Mouse (Mus musculus): ENCODE results near the gene Pkp3. TPM values are rescaled to one million over a fixed set of nuclear protein-coding genes. Genes with fewer than 3 reads are reported as not detected.

Pkp3 gene
- polyA plus RNA-seq, 1 experiment from 2014 or later, result 0.67 TPM

DNA sequence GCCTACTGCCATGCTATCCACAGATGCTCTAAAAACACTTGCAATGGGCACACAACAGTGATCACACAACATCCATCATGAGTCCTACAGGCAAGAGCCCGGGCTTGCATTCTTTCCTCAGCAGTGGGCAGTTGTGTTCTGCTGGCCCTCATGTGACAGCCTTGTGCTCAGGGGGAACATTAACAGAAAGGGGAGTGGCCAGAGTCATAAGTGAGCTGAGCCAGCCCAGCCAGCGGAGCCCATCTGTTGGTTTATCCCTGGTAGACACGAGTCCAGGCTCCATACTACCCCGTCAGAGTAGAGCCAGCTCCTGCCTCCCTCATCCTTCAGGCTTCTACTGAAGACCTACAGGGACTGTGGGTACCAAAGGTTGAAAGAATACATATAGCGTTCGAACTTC, 15.9 kb downstream of the Pkp3 start:
- Histone ChIP-seq H3K4me2 (no peak overlapping the region), H3K4me3 (ENCODE audit: low read depth, low read length) (no peak overlapping the region), H3K27me3 (ENCODE audit: control insufficient read depth, insufficient read depth, low read length) (peaks cover 53% of the 10 kb centered on the region), H3K36me3 (ENCODE audit: control insufficient read depth, insufficient read depth, low read length) (no peaks in the 10 kb centered on the region), H3K9me3 (replicated peaks; ENCODE audit: control insufficient read depth, low read length) (no peaks in the 10 kb centered on the region), H3K4me1 (ENCODE audit: control insufficient read depth, insufficient read depth, low read length) (peaks cover 7% of the 10 kb centered on the region; the same call in 1 of the 2 replicates), H3K27ac (ENCODE audit: low read depth, low read length) (no peak overlapping the region), H3K9ac (ENCODE audit: low read depth, low read length) (no peak overlapping the region)
- ATAC-seq (replicated peaks; ENCODE audit: insufficient number of reproducible peaks, low FRiP score, low TSS enrichment), result no peak
- 81% methylated on average over 6 of the region's 6 CpGs for WGBS (ENCODE audit: insufficient replicate concordance)

DNA sequence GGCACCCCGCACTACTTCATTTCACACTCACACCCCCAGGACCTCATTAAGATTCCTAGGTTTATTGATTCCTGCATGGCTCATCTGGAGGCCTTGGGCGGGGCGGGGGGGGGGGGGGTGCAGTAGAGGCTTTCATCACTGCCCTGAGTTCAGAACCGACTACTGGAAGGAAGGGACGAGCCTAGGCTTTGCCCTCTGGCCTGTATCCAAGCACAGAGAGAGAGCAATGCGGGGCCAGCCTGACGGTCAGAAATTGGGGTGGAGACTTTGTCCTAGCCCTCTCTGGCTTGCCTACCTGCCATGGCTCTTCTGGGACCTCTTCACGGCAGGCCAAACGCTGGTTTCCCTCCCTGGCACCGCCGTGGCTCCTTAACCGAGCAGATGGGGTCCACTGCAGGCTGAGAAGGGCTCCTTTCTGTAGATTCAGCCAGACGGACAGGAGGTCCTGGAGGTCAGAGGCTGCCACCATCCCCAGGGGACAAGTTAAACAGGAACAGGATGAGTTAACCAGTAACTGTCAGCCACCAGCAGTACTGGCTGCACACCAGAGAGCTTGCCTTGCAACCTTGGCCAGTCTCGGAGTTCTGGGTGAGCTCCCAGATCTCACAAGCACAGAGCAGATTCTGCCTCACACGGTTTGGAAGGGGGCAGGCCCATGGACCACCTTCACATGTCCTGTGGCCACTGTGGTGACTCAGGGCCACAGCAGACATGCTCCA, 16.6 kb downstream of the Pkp3 start:
- H3K27ac ChIP-seq (ENCODE audit: low read depth, low read length), result no peak overlapping the region
- H3K9me3 ChIP-seq (replicated peaks; ENCODE audit: control insufficient read depth, low read length), result no peaks in the 10 kb centered on the region
- peaks cover 7% of the 10 kb centered on the region; the same call in 1 of the 2 replicates for H3K4me1 ChIP-seq (ENCODE audit: control insufficient read depth, insufficient read depth, low read length)
- H3K36me3 ChIP-seq (ENCODE audit: control insufficient read depth, insufficient read depth, low read length), result no peaks in the 10 kb centered on the region
- peaks cover 53% of the 10 kb centered on the region for H3K27me3 ChIP-seq (ENCODE audit: control insufficient read depth, insufficient read depth, low read length)
- WGBS (ENCODE audit: insufficient replicate concordance), result 73% methylated on average over 15 of the region's 15 CpGs
- no peak for ATAC-seq (replicated peaks; ENCODE audit: insufficient number of reproducible peaks, low FRiP score, low TSS enrichment)
- H3K4me3 ChIP-seq (ENCODE audit: low read depth, low read length), result no peak overlapping the region
- no peak overlapping the region for H3K4me2 ChIP-seq
- H3K9ac ChIP-seq (ENCODE audit: low read depth, low read length), result no peak overlapping the region

DNA sequence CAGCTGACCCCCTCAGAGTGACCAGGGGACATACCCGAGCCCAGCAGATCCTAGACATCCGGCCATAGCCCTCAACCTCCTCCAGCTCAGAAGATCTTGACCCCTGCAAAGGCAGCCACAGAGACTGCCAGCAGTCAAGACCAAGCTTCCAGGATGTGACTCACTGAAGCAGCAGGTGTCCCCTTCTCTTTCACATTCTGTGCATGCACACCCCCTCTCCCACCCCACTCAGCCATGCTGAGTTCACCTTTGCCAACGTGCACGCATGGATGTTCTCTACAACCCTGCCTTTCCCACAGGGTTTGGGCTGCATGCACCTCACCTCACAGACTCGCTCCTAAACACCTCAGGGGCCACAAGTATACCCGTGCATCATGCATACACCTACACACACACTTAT, 18.0 kb downstream of the Pkp3 start:
- peaks cover 53% of the 10 kb centered on the region for H3K27me3 ChIP-seq (ENCODE audit: control insufficient read depth, insufficient read depth, low read length)
- no peak overlapping the region for H3K9ac ChIP-seq (ENCODE audit: low read depth, low read length)
- WGBS (ENCODE audit: insufficient replicate concordance), result 69% methylated on average over 6 of the region's 6 CpGs
- H3K4me3 ChIP-seq (ENCODE audit: low read depth, low read length), result no peak overlapping the region
- H3K36me3 ChIP-seq (ENCODE audit: control insufficient read depth, insufficient read depth, low read length), result no peaks in the 10 kb centered on the region
- H3K4me2 ChIP-seq, result peak overlapping the region; percentile 41
- no peak for ATAC-seq (replicated peaks; ENCODE audit: insufficient number of reproducible peaks, low FRiP score, low TSS enrichment)
- H3K27ac ChIP-seq (ENCODE audit: low read depth, low read length), result no peak overlapping the region
- H3K9me3 ChIP-seq (replicated peaks; ENCODE audit: control insufficient read depth, low read length), result no peaks in the 10 kb centered on the region
- H3K4me1 ChIP-seq (ENCODE audit: control insufficient read depth, insufficient read depth, low read length), result peaks cover 9% of the 10 kb centered on the region; the same call in 1 of the 2 replicates

DNA sequence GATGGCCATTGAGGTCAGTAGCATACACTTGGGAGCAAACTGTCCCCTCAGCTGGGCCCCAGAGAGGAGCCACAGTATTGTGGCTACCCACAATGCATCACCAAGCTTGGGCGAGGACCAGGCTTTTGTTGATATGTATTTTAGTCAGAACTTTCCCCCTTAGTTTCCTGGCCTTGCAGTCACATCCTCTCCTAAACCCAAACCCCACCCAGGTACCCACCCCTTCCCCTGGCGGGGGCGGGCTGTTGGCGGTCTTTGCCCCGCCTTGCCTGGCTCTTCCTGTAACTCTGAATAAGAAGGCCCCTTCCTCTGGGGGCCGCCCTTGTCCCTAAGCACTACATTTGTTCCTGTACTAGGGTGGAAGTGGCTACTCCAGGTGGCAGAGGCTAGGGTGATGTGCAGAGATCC, 18.6 kb downstream of the Pkp3 start:
- H3K4me2 ChIP-seq, result peak overlapping the region; percentile 41
- H3K9me3 ChIP-seq (replicated peaks; ENCODE audit: control insufficient read depth, low read length), result no peaks in the 10 kb centered on the region
- peaks cover 9% of the 10 kb centered on the region; the same call in 1 of the 2 replicates for H3K4me1 ChIP-seq (ENCODE audit: control insufficient read depth, insufficient read depth, low read length)
- H3K36me3 ChIP-seq (ENCODE audit: control insufficient read depth, insufficient read depth, low read length), result no peaks in the 10 kb centered on the region
- no peak overlapping the region for H3K9ac ChIP-seq (ENCODE audit: low read depth, low read length)
- H3K4me3 ChIP-seq (ENCODE audit: low read depth, low read length), result no peak overlapping the region; the same call in 1 of the 2 replicates
- H3K27me3 ChIP-seq (ENCODE audit: control insufficient read depth, insufficient read depth, low read length), result peaks cover 53% of the 10 kb centered on the region
- no peak overlapping the region for H3K27ac ChIP-seq (ENCODE audit: low read depth, low read length)
- no peak for ATAC-seq (replicated peaks; ENCODE audit: insufficient number of reproducible peaks, low FRiP score, low TSS enrichment)
- WGBS (ENCODE audit: insufficient replicate concordance), result 22% methylated on average over 6 of the region's 6 CpGs

DNA sequence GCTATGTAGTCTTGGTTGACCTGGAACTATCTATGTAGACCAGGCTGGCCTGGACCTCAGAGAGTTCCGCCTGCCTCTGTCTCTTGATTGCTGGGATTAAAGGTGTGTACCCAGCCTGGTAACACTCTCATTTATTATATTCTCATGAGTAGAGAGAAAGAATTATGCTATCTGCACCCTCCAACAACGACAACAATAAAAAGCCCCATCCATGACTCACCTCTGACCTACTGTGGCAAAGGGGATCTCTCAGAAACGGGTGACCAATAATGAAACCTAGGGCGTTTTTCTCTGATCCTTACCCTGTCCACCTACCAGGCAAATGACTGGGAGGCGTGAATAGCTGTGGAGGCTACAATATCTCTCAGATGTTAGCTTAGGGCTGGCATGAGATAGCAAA, 19.2 kb downstream of the Pkp3 start:
- 81% methylated on average over 5 of the region's 5 CpGs for WGBS (ENCODE audit: insufficient replicate concordance)
- H3K27me3 ChIP-seq (ENCODE audit: control insufficient read depth, insufficient read depth, low read length), result peaks cover 58% of the 10 kb centered on the region
- no peak for ATAC-seq (replicated peaks; ENCODE audit: insufficient number of reproducible peaks, low FRiP score, low TSS enrichment)
- H3K4me3 ChIP-seq (ENCODE audit: low read depth, low read length), result no peak overlapping the region
- H3K36me3 ChIP-seq (ENCODE audit: control insufficient read depth, insufficient read depth, low read length), result no peaks in the 10 kb centered on the region
- H3K27ac ChIP-seq (ENCODE audit: low read depth, low read length), result no peak overlapping the region
- no peaks in the 10 kb centered on the region for H3K9me3 ChIP-seq (replicated peaks; ENCODE audit: control insufficient read depth, low read length)
- H3K4me2 ChIP-seq, result no peak overlapping the region
- peaks cover 9% of the 10 kb centered on the region; the same call in 1 of the 2 replicates for H3K4me1 ChIP-seq (ENCODE audit: control insufficient read depth, insufficient read depth, low read length)
- H3K9ac ChIP-seq (ENCODE audit: low read depth, low read length), result no peak overlapping the region

DNA sequence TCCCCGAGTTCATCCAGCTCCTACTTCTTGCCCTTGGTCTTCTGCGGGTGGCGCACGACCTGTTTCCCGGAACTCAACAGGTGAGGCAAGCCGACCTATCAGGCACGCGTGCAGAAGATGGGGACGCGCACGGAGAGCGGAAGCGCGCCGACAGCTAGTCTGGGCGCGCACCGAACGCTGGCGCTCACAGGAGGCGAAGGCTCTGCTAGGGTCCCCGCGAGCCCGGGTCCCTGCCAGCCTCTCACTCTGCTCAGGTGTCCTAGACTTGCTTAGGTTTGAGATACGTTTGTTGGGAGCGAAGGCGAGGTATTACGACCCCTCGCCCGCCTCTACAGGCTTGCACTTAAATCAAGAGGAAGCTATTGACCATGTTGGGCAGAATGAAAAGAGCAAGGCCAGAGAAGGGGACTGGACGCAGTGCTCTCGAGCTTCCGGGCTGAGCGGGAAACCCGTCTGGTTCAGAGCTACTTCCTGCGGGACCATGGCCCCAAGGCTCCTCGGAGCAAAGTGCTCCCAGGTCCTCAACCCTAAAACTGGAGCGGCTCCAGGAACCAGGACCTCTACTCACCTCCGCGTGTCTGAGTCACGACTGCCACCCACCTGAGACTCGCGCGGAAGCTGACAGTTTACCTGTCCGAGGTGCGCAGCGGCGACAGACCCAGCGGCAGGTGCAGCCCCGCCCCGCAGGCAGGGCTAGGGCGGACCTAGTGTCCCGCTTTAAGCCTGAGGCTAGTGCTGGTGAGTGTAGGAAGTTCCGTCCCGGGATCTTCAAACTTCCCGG, 22.1 kb downstream of the Pkp3 start, which contains the start of gene Sigirr:
TSS of gene Sigirr (minus strand) at position 662 of the 781 bp plus-strand sequence.
- WGBS (ENCODE audit: insufficient replicate concordance), result 2% methylated on average over 56 of the region's 56 CpGs
- Histone ChIP-seq H3K9me3 (replicated peaks; ENCODE audit: control insufficient read depth, low read length) (no peaks in the 10 kb centered on the region), H3K4me3 (ENCODE audit: low read depth, low read length) (peak within 1 kb of the TSS; percentile 51), H3K4me2 (peak within 1 kb of the TSS; percentile 89), H3K36me3 (ENCODE audit: control insufficient read depth, insufficient read depth, low read length) (no peaks in the 10 kb centered on the region), H3K9ac (ENCODE audit: low read depth, low read length) (peak within 1 kb of the TSS; percentile 66), H3K27me3 (ENCODE audit: control insufficient read depth, insufficient read depth, low read length) (peaks cover 54% of the 10 kb centered on the region), H3K27ac (ENCODE audit: low read depth, low read length) (no peak within 1 kb of the TSS), H3K4me1 (ENCODE audit: control insufficient read depth, insufficient read depth, low read length) (peaks cover 7% of the 10 kb centered on the region; the same call in 1 of the 2 replicates)
- no peak for ATAC-seq (replicated peaks; ENCODE audit: insufficient number of reproducible peaks, low FRiP score, low TSS enrichment)

DNA sequence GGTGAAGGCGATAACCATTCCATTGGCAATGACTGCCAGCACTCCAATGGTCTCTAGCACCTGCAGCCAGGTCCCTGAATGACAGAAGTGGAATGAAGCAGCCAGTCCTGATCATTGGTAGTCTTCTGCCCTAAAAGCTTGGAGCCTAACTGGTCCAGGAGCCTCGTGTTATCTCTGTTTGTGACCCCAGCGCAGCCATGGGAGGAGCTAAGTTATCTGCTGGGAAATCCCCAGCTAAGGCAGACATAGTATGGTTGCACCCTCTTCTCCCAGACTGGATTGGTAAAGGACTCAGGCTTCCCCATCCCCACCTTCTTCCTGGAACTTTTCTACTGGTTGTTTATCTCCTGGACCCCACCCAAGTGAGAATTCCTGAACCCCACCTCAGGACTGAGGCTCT, 25.1 kb downstream of the Pkp3 start:
- no peak overlapping the region for H3K9ac ChIP-seq (ENCODE audit: low read depth, low read length)
- H3K4me2 ChIP-seq, result no peak overlapping the region
- no peak overlapping the region for H3K4me3 ChIP-seq (ENCODE audit: low read depth, low read length)
- WGBS (ENCODE audit: insufficient replicate concordance), result 55% methylated on average over 3 of the region's 3 CpGs
- no peaks in the 10 kb centered on the region for H3K9me3 ChIP-seq (replicated peaks; ENCODE audit: control insufficient read depth, low read length)
- no peak for ATAC-seq (replicated peaks; ENCODE audit: insufficient number of reproducible peaks, low FRiP score, low TSS enrichment)
- peaks cover 2% of the 10 kb centered on the region; the same call in 1 of the 2 replicates for H3K4me1 ChIP-seq (ENCODE audit: control insufficient read depth, insufficient read depth, low read length)
- H3K27ac ChIP-seq (ENCODE audit: low read depth, low read length), result no peak overlapping the region
- peaks cover 44% of the 10 kb centered on the region for H3K27me3 ChIP-seq (ENCODE audit: control insufficient read depth, insufficient read depth, low read length)
- no peaks in the 10 kb centered on the region for H3K36me3 ChIP-seq (ENCODE audit: control insufficient read depth, insufficient read depth, low read length)

DNA sequence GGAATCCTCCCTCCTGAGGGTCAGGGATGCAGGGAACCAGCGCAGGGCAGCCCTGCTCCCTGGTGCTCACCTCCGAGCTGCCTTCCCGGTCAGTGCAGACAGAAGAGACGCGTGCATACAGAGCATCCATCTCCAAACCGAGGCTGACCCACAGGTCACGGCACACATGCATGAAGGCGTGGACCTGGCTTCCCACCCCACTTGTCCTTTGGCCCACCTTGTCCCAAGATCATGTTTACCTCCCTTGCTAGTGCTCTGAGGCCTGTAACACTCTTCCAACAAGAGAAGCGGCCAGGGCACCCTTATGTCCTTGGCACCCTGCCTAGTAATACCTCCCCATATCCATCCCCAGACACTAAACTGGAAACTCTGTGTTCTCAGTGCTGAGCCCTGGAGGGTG, 37.9 kb downstream of the Pkp3 start:
- H3K4me3 ChIP-seq (ENCODE audit: low read depth, low read length), result no peak overlapping the region
- no peak overlapping the region for H3K27ac ChIP-seq (ENCODE audit: low read depth, low read length)
- no peaks in the 10 kb centered on the region for H3K4me1 ChIP-seq (ENCODE audit: control insufficient read depth, insufficient read depth, low read length)
- no peaks in the 10 kb centered on the region for H3K9me3 ChIP-seq (replicated peaks; ENCODE audit: control insufficient read depth, low read length)
- no peaks in the 10 kb centered on the region for H3K36me3 ChIP-seq (ENCODE audit: control insufficient read depth, insufficient read depth, low read length)
- peaks cover 20% of the 10 kb centered on the region for H3K27me3 ChIP-seq (ENCODE audit: control insufficient read depth, insufficient read depth, low read length)
- 85% methylated on average over 9 of the region's 9 CpGs for WGBS (ENCODE audit: insufficient replicate concordance)
- H3K4me2 ChIP-seq, result no peak overlapping the region
- ATAC-seq (replicated peaks; ENCODE audit: insufficient number of reproducible peaks, low FRiP score, low TSS enrichment), result no peak
- no peak overlapping the region for H3K9ac ChIP-seq (ENCODE audit: low read depth, low read length)

All from heart, embryonic 11.5 days (tissue).